Mouse (Mus musculus) heart, postnatal 14 days (tissue): ENCODE measurements around the gene Ttc9b. TPM values are rescaled to one million over a fixed set of nuclear protein-coding genes. Genes with fewer than 3 reads are reported as not detected.
"Not testable (repeated sequence)": the region's sequence is repeated elsewhere in the genome, so short reads cannot be mapped to it uniquely, and the experiment has no call there.

Experiments used
- DNase-seq, 2 experiments: peaks; one replicate each; pipeline ENCODE4 v3.0.0; 2021 to 2022
- intact Hi-C: fragments of 180-260 bp; cut with DNase I; formaldehyde crosslinking; loops from one replicate; pipeline ENCODE4 v1.15.1; 2025
- total RNA-seq, 2 experiments: library from RNA; stranded (reverse); gene quantifications; 2 replicates each; pipeline ENCODE4 v1.2.3; 2021

Gene Ttc9b
- total RNA-seq, 2 experiments from 2014 or later: not detected

DNA sequence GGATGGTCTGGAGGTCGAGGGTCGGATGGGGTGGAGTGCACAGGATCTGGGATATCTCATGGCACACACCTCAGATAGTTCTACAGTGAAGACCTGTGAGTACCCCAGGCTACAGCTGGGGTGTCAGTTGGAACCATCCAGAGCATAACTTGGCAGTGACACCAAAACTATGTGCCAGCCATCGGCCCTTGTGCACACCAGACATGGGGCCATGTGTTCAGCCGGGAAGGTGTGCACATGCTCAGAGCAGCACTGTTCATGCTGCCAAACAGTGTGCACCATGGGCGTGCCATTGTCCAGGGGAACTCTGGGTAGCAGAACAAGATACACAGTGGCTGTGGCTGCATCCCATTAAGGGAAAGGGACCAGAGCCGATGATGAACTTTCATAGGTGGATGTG lies 19.0 kb upstream of the Ttc9b start:
- no peak for DNase-seq
- intact Hi-C loops: loop anchor here (5.0 kb wide), 1 partner anchor 57 kb away; no protein-coding TSS in a partner anchor

GRCm38 (mm10) chr7:27635094-27635493 lies 18.6 kb upstream of the Ttc9b start:
- not testable (repeated sequence) for DNase-seq

DNA sequence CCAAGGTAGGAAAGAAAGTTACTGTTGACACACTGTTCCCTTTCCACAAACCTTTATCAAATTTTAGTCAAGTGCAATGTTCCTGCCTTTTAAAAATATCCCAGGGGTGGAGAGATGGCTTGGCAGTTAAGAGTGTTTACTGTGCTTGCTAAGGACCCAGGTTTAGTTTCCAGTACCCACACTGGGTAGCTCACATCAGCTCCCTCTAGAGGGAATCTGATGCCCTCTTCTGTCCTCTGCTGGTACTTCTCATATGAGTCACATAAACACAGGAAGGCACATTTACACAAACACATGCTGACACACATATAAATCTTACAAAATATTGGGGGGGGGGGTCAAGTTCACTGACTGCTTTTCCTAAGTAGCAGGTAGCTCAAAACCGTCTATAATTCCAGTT lies 9.2 kb upstream of the Ttc9b start:
- intact Hi-C loops: no loop called here
- no peak for DNase-seq

More at GRCm38 (mm10) chr7:27635094-27635493, 18.6 kb upstream of the Ttc9b start:
- intact Hi-C loops: not testable (repeated sequence)

- intact Hi-C loops: no loop called here
- no peak for DNase-seq
These were observed 7.2 kb upstream of the Ttc9b start for GRCm38 (mm10) chr7:27646516-27646915.

DNA sequence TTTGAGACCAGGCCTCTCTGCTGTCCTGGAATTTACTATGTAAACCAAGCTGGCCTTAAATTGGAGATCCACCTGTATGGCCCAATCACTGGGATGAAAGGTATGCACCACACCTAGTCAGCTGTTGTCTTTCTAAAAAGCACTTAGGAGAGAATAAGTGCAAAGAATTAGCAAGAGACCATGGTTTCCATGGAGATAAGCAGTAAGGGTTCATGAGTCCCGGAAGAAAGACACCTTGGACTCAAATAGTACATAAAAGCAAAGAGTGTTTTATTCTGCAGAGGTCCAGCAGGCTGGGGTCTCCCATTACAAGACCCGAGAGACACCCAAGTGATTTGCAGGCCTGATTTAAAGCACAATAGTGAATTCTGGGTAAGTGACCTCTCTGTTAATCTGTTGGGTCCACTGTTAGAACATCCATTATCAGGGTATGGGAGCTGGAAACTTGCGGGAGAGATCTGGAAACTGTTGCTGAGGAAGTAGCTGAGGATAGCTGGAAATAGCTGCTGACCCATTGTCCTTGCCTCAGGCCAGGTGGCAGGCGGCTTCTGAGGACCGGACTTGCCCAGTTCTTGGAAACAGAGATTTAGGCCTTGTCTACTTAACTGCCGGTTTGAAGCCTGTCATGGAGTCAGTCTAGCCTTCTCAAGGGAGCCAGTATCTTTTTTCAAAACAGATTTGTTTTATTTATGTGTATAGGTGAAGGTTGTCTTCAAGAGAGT lies 6.3 kb upstream of the Ttc9b start:
- no peak for DNase-seq
- intact Hi-C loops: no loop called here

GRCm38 (mm10) chr7:27649723-27650122 lies 4.0 kb upstream of the Ttc9b start:
- intact Hi-C loops: loop anchor here (5.0 kb wide), 1 partner anchor 78 kb away; no protein-coding TSS in a partner anchor
- no peak for DNase-seq

DNA sequence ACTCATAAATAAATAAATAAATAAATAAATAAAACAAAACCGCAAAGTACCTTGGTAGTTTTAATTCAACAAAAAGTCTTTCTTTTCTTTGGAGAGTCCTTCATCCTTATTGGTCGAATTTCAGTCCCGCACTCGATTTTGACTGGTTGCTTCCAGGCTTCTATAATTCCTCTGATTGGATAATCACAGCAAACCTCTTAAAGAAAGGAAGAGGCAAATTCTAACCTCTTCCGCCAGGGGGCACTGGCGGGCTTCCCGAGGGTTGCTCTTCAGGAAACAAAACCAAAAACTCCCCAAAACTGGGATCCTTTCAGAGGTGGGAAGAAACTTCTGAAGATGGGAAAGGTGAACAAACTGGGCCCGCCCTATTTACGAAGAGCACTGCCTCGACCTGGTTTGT lies 2.8 kb upstream of the Ttc9b start:
- intact Hi-C loops: loop anchor here (1.0 to 5.0 kb wide), 2 partner anchors 34 to 76 kb away; no protein-coding TSS in a partner anchor
- peak; percentile 79 to 85 for DNase-seq

GRCm38 (mm10) chr7:27654607-27655276 lies 1.0 kb downstream of the Ttc9b start:
- no peak for DNase-seq
- intact Hi-C loops: loop anchor here (5.0 kb wide), 1 partner anchor 73 kb away; no protein-coding TSS in a partner anchor

DNA sequence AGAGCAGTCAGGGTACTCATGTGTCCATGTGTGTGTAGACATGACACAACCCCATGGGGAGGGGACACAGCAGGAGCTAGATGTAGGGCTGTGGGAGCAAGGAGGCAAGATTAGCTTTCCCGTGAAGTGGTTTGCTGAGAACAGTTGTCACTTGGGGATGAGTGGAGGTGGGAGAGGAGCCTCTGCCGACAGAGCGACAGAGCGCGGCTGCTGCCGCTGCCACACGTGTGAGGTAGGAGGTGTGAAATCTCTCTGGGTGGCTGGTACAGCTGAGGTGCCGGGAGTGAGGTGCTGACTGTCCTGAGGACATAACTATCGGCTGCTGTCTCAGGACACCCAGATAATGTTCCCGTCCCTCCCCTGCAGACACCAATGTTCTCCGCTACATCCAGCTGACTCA lies 1.8 kb downstream of the Ttc9b start:
- no peak for DNase-seq
- intact Hi-C loops: no loop called here

- intact Hi-C loops: no loop called here
- DNase-seq: no peak
These were observed 2.9 kb downstream of the Ttc9b start for GRCm38 (mm10) chr7:27656600-27656999.

DNA sequence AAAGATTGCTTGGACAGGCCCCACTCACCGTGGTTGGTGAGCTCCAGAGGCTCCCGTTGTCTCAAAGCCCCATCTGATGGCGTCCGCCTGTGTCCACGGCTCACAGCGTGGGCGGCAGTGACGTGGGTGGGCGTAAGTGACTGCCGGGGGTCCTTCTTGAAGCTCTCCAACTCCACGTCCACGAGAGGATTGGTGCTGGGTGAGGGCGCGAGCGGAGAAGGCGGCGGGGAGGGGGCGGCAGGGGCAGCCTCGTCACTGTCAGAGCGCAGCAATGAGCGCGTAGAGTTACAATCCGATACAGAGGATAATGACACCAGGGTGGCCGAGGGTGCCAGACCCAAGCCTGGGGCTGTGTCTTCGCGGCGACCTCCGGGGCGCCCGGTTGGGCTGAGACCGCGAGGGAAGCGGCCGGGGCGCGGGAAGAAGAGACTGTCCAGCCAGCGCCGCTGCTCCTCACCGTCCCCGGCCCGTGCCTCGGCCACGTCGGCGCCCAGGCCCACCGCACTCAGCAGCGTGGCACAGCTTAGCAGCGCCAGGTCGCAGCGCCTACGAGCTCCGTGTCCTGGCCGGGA lies 4.2 kb downstream of the Ttc9b start:
- intact Hi-C loops: no loop called here
- no peak for DNase-seq

DNA sequence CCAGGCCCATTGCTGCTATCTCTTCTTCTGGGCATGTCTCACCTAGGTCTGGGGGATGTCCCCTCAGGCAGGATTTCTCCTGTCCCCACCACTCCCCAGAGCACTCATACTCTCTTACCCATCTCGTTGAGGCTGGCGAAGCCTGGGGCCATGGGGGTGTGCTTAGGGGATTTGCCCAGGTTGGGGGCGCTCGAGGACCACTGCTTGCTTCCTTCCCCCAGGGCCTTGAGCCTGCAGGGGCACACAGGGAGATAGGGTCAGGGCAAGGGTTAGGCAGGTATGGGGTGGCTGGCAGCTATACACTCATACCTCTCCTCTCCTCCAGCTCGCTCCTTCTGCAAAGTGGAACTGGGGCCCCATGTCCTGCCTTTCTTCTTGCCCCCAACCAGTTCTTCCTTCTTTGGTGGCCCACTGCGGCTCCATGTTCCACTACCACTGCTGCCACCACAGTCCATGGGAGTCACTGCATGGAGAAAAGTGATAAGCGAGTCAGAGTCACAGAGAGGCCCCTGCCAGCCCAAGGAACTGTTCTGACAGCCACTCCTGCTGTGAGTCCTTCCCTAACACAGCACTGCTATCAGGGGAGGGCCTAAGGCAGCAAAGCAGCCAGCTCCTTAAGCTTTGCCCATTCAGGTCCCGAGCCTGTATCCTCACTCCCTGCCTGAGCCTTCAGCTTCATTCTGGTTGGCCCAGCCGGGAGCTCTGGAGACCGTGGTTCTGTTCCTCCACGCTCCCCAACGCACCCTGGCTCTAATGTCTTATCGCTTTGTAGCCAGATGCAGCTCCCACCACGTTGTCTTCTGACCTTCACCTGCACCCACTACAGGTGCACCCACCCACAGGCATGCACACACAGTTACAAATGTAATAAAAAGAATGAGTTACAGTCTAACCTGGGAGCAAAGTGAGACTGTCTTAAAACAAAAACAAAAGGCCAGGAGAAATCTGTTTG lies 5.3 kb downstream of the Ttc9b start:
- no peak for DNase-seq
- intact Hi-C loops: no loop called here

GRCm38 (mm10) chr7:27662038-27662437 lies 8.3 kb downstream of the Ttc9b start:
- intact Hi-C loops: no loop called here
- no peak for DNase-seq

GRCm38 (mm10) chr7:27673064-27673574 lies 19.4 kb downstream of the Ttc9b start:
- intact Hi-C loops: no loop called here
- DNase-seq: no peak

GRCm38 (mm10) chr7:27673575-27674131 lies 19.9 kb downstream of the Ttc9b start:
- DNase-seq: peak; percentile 33 to 34
- intact Hi-C loops: no loop called here

DNA sequence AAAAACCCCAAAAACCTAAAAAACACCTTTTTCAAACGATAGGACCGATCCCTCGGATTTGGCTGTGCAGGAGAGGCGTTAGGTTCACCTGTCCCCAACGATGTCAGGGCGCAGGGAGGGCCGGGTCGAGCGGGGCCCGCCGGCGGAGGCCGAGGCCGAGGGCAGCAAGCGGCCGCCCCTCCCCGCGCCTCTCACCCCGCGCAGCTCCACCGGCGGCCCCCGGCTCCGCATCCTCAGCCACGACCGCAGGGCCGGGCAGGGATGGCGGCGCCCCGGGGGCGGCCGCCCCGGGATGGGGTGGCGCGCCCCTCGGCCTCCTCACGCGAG lies 20.4 kb downstream of the Ttc9b start:
- intact Hi-C loops: no loop called here
- no peak for DNase-seq

DNA sequence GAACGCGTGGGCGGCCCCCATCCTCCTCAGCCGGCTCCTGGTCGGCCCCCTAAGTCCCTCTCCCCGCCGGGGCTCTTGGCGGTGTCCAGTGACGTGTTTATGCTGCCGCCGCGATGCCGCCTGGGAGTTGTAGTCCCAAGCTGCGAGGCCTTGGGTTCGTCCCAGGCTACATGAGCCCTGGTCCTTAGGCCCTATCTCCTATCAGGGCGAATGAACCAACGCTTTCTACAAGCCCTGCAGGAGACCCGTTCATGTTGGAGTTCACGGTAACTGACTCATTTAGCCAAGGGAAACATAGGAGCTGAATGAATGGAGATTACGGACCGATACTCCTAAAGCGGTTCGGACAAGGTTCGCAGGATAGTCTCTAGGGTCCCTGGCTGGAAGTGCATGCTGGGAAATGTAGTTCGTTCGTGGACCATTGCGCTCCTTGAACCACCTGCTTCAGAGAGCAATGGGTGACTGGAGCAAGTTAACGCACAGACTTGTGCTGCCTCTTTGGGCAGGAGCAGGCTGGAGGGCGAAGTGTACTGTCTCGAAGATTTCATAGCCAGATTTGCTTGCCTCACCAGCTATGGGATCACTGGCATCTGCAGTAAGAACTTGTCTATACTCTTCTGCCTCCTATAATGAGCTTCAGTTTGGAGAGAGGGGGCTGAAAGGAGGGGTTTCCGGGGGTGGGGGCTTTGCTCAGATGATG lies 21.0 kb downstream of the Ttc9b start, which contains the start of gene Map3k10:
Gene Map3k10 (minus strand): TSS at position 77 of the 700 bp plus-strand sequence.
- intact Hi-C loops: no loop called here
- peak; percentile 93 to 95 for DNase-seq

DNA sequence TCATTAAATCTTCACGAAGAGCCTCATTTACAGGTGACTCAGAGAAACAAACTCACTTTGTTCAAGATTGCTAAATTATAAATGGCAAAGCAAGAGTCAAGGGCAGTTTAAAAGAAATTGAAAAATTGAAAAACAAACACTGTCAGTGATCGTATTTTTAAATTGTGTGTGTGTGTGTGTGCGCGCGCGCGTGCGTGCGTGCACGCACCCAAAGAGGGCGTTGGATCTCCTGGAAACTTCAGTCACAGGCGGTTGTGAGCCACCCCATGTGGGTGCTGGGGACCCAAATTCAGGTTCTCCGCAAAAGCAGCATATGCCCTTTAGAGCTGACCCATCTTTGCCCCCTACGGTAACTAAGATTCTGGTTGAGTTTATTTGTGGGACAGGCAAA lies 21.5 kb downstream of the Ttc9b start:
- intact Hi-C loops: no loop called here
- no peak for DNase-seq

- intact Hi-C loops: no loop called here
- no peak for DNase-seq
These were observed 29.5 kb downstream of the Ttc9b start for GRCm38 (mm10) chr7:27683218-27683617.
